Mouse (Mus musculus) midbrain, embryonic 14.5 days (tissue): ENCODE data around the gene Poll. TPM values are rescaled to one million over a fixed set of nuclear protein-coding genes. Genes with fewer than 3 reads are reported as not detected.
"Not testable (repeated sequence)": the region's sequence is repeated elsewhere in the genome, so short reads cannot be mapped to it uniquely, and the experiment has no call there.

Experiments used
- ATAC-seq: fragments of 200-750 bp; cut with Nextera tagmentation; 2 replicates; pipeline ENCODE4 v1.8.0; 2017; ENCODE audit warnings: moderate number of reproducible peaks, moderate library complexity; ENCODE audit not compliant: low FRiP score, low TSS enrichment
- DNase-seq: peaks from one replicate; pipeline ENCODE4 v3.0.0-alpha.2; 2015
- H3K27ac ChIP-seq: fragments of 300-500 bp; sonication (generic); replicated peaks from 2 replicates; pipeline ENCODE4 v1.5.1; 2014; ENCODE audit warnings: mild to moderate bottlenecking, low read depth, low read length, moderate library complexity
- H3K27me3 ChIP-seq: fragments of 300-500 bp; sonication (generic); 2 replicates; pipeline ENCODE4 v1.6.1; 2014; ENCODE audit warnings: low read length, control low read depth, mixed read lengths; ENCODE audit not compliant: control insufficient read depth, insufficient read depth
- H3K36me3 ChIP-seq: fragments of 300-500 bp; sonication (generic); 2 replicates; pipeline ENCODE4 v1.6.1; 2014; ENCODE audit warnings: low read length, control low read depth; ENCODE audit not compliant: control insufficient read depth, insufficient read depth
- H3K4me1 ChIP-seq: fragments of 300-500 bp; sonication (generic); 2 replicates; pipeline ENCODE4 v1.6.1; 2014; ENCODE audit warnings: mild to moderate bottlenecking, antibody characterized with exemption, low read length, control low read depth; ENCODE audit not compliant: control insufficient read depth, insufficient read depth
- H3K4me2 ChIP-seq: fragments of 300-500 bp; sonication (generic); 2 replicates; pipeline ENCODE4 v1.6.1; 2014; ENCODE audit warnings: mild to moderate bottlenecking, low read length, moderate library complexity
- H3K4me3 ChIP-seq: fragments of 300-500 bp; sonication (generic); replicated peaks from 2 replicates; pipeline ENCODE4 v1.5.1; 2014; ENCODE audit warnings: low read depth, low read length
- H3K9ac ChIP-seq: fragments of 300-500 bp; sonication (generic); replicated peaks from 2 replicates; pipeline ENCODE4 v1.6.1; 2014; ENCODE audit warnings: mild to moderate bottlenecking, low read length, moderate library complexity
- H3K9me3 ChIP-seq: fragments of 300-500 bp; sonication (generic); 2 replicates; pipeline ENCODE4 v1.6.1; 2016; ENCODE audit warnings: low read length, control low read depth, mixed read lengths; ENCODE audit not compliant: control insufficient read depth
- WGBS: fragments of 180-500 bp; shearing (Covaris S2); extraction: QIAGEN DNeasy Blood & Tissue Kit; methylation state at CpG from one replicate; pipeline ENCODE4 v1.1.7; 2014; 5-methylcytosine and 5-hydroxymethylcytosine counted together
- polyA plus RNA-seq: library from polyadenylated mRNA; unstranded; fragments of >200 nt; fragmentation: Nextera tagmentation; extraction: Ambion mirVana; gene quantifications from 2 replicates; pipeline ENCODE4 v1.2.1, GENCODE M21; 2014

Poll gene
- polyA plus RNA-seq, 1 experiment from 2014 or later = 14.2 TPM

DNA sequence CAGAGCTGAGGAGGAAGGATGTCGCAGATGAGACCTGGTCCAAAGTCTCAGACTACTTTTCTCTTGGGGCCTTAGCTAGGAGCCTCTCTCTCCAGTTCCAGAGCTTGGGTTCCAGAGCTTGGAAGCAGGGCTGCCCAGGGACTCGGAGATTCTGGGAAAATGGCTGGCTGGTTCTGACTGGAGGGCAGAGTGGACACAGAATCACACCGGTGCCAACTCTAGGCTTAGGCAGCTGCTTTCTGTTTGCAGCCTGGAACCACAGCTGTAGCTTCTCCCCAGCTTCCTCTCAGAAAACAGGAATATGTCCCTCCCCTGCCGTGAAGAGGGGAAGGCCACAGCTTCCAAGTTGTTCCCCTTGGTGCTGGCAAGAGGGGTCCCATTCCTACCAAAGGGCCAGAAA lies 10.4 kb downstream of the Poll start:
- no peak for ATAC-seq
- Histone ChIP-seq H3K4me3 (no peak overlapping the region), H3K4me1 (peaks cover 3% of the 10 kb centered on the region; the same call in 1 of the 2 replicates), H3K27me3 (peaks cover 32% of the 10 kb centered on the region), H3K9me3 (no peaks in the 10 kb centered on the region), H3K27ac (no peak overlapping the region), H3K9ac (no peak overlapping the region), H3K4me2 (no peak overlapping the region), H3K36me3 (peaks cover 24% of the 10 kb centered on the region)
- no peak for DNase-seq
- WGBS = 86% methylated on average over 4 of the region's 4 CpGs

DNA sequence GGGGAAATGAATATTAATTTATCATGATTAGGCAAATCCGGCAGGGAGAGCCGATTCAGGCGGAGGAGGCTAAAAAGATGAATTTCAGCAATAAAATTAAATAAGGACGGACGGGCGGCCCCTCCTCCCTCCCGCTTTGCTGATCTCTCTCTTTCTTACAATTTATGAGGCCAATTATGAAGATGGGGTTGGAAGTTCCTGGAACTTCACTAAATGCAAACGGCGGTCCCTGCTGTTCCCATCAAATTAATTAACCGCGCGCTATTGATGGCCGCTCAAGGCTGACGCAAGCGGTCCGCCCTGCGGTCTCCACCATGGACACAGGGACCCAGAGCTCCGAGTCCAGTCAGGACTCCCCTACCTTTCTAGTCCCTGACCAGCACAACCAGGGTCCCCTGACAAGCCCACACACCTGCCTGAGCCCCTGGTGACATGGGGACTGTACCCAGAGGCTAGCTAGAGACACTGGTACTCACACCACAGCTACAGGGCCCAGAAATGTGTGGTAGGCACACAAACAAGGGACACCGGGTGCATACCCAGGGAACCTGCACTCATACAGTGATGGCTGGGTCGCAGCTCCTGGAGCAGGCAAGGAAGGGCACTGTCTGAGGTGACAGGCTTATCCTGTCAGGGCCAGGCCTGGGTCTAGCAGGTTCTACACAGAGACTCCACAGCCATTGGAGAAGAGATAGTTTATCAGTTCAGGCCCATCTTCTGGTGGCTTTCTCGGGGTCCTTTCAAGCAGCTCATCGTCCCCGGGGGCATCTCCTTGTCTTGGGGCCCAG lies 11.0 kb downstream of the Poll start:
- ATAC-seq (no peak), DNase-seq (no peak)
- Histone ChIP-seq H3K9me3 (no peaks in the 10 kb centered on the region), H3K4me3 (no peak overlapping the region), H3K36me3 (peaks cover 17% of the 10 kb centered on the region), H3K9ac (no peak overlapping the region; the same call in 1 of the 2 replicates), H3K4me2 (no peak overlapping the region), H3K27ac (no peak overlapping the region), H3K4me1 (peaks cover 3% of the 10 kb centered on the region; the same call in 1 of the 2 replicates), H3K27me3 (peaks cover 37% of the 10 kb centered on the region)
- WGBS = 57% methylated on average over 23 of the region's 23 CpGs

DNA sequence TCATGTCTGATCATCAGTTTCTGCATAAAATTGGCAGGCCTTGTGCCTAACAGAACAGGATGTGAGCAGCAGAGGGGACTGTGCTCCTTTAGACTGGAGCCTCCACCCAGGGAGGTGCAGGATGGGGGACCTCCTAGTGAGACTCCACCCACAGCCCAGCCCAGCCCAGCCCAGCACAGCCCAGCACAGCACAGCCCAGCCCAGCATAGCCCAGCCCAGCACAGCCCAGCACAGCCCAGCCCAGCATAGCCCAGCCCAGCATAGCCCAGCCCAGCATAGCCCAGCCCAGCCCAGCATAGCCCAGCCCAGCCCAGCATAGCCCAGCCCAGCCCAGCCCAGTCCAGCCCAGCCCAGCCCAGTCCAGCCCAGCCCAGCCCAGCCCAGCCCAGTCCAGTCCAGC lies 12.1 kb downstream of the Poll start:
- H3K9ac ChIP-seq, H3K4me2 ChIP-seq, H3K4me3 ChIP-seq, H3K9me3 ChIP-seq, DNase-seq, H3K36me3 ChIP-seq, H3K4me1 ChIP-seq, H3K27ac ChIP-seq, ATAC-seq: not testable (repeated sequence)
- H3K27me3 ChIP-seq = peaks cover 47% of the 10 kb centered on the region

DNA sequence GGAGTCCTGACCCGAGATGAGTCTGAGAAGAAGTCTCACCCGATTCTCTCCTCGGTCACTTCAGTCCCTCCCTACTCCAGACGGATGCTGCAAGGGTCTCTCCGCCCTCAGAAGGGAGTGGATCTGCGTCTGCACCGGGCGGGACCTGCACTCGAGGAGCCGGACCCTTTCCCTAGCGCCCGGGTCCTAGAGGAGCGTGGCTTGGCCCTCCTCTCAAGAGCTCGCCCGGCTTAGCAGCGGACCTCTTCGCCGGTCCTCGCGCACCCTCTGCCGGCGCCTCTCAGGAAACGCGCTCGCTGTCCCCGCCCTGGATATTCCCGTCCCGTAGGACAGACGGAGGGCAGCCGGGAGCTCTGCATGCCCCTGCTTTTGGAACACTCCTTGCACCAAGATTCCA lies 15.4 kb downstream of the Poll start:
- H3K9ac ChIP-seq = peak overlapping the region; percentile 32
- ATAC-seq (peak; percentile 67), DNase-seq (peak; percentile 91)
- no peaks in the 10 kb centered on the region for H3K36me3 ChIP-seq
- H3K9me3 ChIP-seq = no peaks in the 10 kb centered on the region
- under 1% methylated on average over 30 of the region's 30 CpGs for WGBS
- H3K4me3 ChIP-seq = peak overlapping the region; percentile 24
- peaks cover 6% of the 10 kb centered on the region; the same call in 1 of the 2 replicates for H3K4me1 ChIP-seq
- no peak overlapping the region for H3K27ac ChIP-seq
- peaks cover 64% of the 10 kb centered on the region for H3K27me3 ChIP-seq
- H3K4me2 ChIP-seq = peak overlapping the region; percentile 57

DNA sequence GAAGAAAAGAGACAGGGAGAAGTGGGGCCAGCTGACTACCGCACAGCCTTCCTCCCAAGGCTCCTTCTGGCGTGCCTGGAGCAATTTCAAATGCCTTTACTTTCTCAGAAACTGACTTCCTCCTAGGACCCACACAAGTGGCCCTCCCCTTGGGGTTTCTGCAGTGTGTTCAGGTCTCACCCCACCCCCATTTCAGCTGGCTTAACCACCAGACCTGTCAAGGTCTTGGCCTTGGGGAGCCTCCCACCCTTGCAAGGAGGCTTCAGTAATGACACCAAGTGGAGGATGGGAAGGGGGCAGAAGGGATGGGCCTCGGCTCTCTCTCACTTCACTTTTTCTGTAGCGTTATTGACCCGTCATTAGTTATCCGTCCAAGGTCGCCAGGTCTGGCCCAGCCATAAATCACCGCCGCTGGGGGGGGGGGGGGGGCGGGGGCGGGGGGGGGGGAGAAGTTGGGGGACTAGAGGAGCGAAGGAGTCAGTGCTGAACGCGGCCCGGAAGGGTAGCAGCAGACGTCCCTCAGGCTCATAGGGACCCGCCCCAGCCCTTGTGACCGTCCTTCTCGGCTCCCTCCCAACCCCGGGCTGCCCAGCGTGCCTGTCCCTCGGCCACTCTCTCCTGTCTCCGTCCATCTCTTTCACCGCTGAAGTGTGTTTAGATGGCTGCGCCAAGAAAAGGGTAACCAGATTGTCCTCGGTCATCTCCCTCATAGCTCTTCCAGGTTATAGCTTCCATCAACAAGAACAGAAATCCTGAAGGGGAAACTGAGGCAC lies 16.0 kb downstream of the Poll start:
- DNase-seq (no peak), ATAC-seq (no peak)
- H3K9me3 ChIP-seq = no peaks in the 10 kb centered on the region

DNA sequence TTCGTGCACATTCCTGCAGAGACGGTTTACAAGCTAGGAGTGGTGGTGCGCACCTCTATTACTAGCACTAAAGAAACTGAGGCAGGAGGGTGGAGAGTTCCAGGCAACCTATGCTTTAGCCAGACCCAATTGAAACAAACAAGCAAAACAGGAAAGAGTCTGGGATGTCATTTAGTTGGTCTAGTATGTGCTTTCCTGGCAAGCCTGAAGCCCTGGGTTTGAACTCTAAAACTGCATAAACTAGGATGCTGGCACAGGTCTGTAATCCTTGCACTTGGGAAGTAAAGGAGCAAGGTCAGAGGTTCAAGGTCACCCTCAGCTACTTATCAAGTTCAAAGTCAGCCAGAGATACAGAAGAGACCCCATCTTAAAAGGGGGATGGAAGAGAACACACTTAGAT lies 18.3 kb downstream of the Poll start:
- WGBS = 16% methylated on average over 3 of the region's 3 CpGs

More for the DNA sequence above, 16.0 kb downstream of the Poll start:
- 1% methylated on average over 22 of the region's 26 CpGs for WGBS
- Histone ChIP-seq H3K4me2 (peak overlapping the region; percentile 57), H3K36me3 (no peaks in the 10 kb centered on the region), H3K4me1 (peaks cover 6% of the 10 kb centered on the region; the same call in 1 of the 2 replicates), H3K27ac (no peak overlapping the region), H3K4me3 (peak overlapping the region; percentile 24), H3K9ac (peak overlapping the region; percentile 32), H3K27me3 (peaks cover 61% of the 10 kb centered on the region)

DNA sequence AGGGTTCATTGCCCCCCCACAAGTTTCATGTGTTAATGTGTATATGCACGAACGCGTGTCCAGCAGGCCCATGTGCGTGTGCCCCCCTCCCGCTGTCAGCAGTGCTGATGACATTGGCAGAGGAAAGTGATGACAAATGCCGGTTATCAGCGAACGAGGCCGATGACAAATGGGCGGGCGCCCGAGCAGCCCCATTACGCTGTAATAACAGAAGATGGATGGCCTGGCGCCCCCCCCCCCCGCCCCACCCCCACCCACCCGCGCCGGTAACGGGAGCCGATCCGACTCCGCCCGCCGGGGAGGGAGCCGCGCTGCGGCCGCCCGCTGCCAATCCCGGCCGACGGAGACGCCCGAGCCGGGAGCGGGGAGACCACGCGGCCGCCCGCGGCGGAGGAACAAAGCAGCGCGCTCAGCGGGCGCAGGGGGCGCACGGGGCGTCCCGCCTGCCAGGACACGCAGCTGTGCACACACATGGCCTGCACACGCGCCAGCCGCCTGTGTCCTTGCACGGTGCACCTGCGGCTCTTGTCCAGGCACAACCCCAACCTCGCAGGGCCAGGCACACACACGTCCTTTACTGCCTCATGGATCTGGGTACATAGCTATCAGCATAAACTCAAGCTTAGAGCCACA lies 18.8 kb downstream of the Poll start:
- Histone ChIP-seq H3K9ac (peak overlapping the region; percentile 60), H3K4me1 (0 out of 2 replicates have a peak, but pooled peaks cover 3% of the 10 kb centered on the region), H3K27ac (peak overlapping the region; percentile 49; the same call in 1 of the 2 replicates), H3K9me3 (no peaks in the 10 kb centered on the region), H3K27me3 (peaks cover 48% of the 10 kb centered on the region), H3K4me3 (peak overlapping the region; percentile 38), H3K36me3 (no peaks in the 10 kb centered on the region), H3K4me2 (peak overlapping the region; percentile 71)
- ATAC-seq = peak; percentile 66
- WGBS = under 1% methylated on average over 54 of the region's 58 CpGs
- DNase-seq = peak; percentile 87

More for the DNA sequence above, 18.3 kb downstream of the Poll start:
- Histone ChIP-seq H3K27me3 (peaks cover 53% of the 10 kb centered on the region), H3K9ac (peak overlapping the region; percentile 60; the same call in 1 of the 2 replicates), H3K4me1 (0 out of 2 replicates have a peak, but pooled peaks cover 3% of the 10 kb centered on the region), H3K4me3 (peak overlapping the region; percentile 38), H3K36me3 (no peaks in the 10 kb centered on the region), H3K27ac (peak overlapping the region; percentile 49; the same call in 1 of the 2 replicates), H3K9me3 (no peaks in the 10 kb centered on the region), H3K4me2 (peak overlapping the region; percentile 71)
- ATAC-seq (no peak), DNase-seq (no peak)

DNA sequence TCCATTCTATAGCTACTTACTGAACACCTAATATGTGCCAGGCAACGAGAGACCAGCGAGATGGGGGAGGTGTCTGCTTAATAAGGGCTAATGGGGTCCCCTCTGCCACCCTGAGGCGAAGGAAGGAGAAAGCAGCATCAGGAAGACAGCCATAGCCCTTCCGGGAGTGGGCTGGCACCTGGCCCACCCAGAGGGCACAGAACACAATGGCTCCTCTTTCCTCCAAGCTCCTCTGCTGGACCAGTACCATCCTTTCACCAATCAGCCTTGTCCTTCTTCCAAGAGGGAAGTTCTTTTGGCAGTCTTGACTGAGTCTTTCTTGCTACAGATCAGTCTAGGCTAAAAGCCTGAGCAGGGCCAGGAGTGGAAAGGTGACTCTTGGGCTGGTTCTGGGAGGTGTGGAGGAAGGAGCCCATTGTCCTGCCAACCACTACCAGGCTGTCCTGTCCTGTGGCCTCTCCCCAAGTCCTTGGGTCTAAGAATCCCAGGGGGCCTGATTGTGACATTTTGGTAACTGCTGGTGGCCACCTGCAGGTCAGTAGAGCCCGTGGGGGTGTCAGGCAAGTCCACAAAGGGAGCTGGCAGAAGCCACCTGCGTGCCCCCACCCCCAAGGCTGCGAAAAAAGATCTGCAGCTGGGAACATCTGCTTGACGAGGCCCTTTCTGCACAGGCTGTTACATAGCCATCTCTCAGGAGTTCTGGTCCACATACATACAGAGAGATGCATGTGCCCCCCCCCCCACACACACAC lies 19.5 kb downstream of the Poll start:
- peaks cover 41% of the 10 kb centered on the region for H3K27me3 ChIP-seq
- H3K9me3 ChIP-seq = no peaks in the 10 kb centered on the region
- H3K4me1 ChIP-seq = 0 out of 2 replicates have a peak, but pooled peaks cover 3% of the 10 kb centered on the region
- DNase-seq (peak; percentile 33), ATAC-seq (no peak; the same call in 1 of the 2 replicates)
- peak overlapping the region; percentile 71 for H3K4me2 ChIP-seq
- H3K27ac ChIP-seq = no peak overlapping the region; the same call in 1 of the 2 replicates
- no peaks in the 10 kb centered on the region for H3K36me3 ChIP-seq
- 30% methylated on average over 8 of the region's 8 CpGs for WGBS
- peak overlapping the region; percentile 38 for H3K4me3 ChIP-seq
- peak overlapping the region; percentile 60 for H3K9ac ChIP-seq
